Mouse (Mus musculus): Measurements from ENCODE around the gene Aoah. TPM values are rescaled to one million over a fixed set of nuclear protein-coding genes. Genes with fewer than 3 reads are reported as not detected.

Aoah gene
- 1.3 TPM for polyA plus RNA-seq (2014; fragmentation: Illumina TruSeq; extraction: RNeasy Lipid Tissue Mini Kit (QIAGEN cat#74804); ENCODE audit: low read depth, low replicate concordance)

DNA sequence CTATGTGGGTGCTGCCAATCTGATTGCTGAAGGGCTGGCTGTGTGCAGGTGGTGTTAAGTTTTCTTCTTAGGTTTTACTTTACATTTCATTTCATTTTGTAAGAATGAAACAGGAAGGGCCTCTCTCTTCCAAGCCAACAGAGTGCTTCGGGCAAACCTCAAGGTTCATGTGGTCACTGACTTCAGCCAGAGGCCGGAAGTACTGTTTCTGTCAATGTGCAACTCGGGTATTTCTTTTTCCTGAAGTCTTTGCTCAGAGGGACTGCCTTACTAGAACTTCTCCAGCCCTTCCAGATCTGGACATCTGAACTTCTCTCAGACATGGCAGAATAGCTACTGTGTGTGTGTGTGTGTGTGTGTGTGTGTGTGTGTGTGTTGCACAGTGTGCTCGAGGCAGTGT, at the start of gene Aoah:
Gene Aoah (plus strand): TSS at position 213 of the 400 bp plus-strand sequence.

DNA sequence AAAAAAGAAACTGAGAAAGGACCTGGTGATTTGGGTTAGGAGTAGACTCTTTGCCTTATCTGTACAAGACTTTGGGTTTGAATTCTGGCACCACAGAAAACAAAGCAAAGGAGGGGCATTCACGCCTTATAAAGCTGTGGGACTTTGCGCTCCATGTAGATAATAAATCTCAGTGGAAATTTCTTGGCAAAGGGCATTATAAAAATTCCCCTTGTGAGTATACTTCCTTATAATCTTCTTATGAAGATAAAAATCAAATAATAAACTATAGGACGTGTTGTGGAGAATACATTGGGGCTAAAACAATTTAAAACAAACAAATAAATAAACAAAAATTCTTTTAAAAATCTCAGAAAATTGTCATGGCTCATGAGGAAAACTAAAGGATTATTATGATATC, 280.9 kb downstream of the Aoah start, which contains the start of gene Olfr1370:
Gene Olfr1370 (minus strand): TSS at position 101 of the 400 bp plus-strand sequence.

